Mouse (Mus musculus): ENCODE results near the gene Spag7. TPM values are rescaled to one million over a fixed set of nuclear protein-coding genes. Genes with fewer than 3 reads are reported as not detected.

The Spag7 gene
- total RNA-seq, 1 experiment from 2014 or later, result 114 TPM

DNA sequence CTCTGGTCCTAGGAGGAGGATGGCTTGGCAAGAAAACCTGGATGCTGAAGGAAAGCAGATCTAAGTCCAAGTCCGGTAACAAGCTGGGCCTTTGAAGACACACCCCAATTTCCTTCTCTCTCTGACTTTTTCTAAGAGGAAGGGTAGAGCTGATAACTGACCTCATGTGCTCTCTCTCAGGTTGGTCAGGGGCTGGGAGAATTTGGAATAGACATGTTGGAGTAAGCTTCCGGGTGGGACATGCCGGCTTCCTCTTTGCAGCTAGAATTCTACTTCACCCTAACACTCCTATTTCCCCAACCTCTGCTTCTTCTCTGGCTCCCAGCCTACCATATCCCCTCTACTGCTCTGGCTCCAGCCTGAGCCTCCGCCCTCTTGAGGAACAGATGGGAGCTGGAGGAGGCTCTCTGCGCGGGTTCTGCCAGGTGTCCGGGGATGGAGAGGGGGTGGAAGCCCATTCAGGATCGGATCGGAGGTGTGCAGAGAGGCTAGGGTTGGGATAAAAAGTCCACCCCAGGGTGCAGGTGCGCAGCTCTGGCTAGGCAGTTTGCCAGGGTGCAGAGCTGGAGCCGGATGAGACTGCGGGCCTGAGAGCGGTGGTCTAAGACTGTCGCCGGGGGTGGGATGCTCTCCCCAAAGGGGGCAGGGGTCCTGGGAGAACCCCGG is 17.8 kb upstream of the Spag7 start:
- ATAC-seq (replicated peaks in 1 of 2; ENCODE audit: insufficient read depth in 1 of 2, low FRiP score in 2 of 2, low TSS enrichment in 1 of 2, low read depth in 1 of 2, poor library complexity in 2 of 2, severe bottlenecking in 2 of 2), result peak; percentile 14 to 47; a peak in 3 of 4 replicates

GRCm38 (mm10) chr11:70683640-70684039 is 14.4 kb upstream of the Spag7 start:
- ATAC-seq (replicated peaks in 1 of 2; ENCODE audit: insufficient read depth in 1 of 2, low FRiP score in 2 of 2, low TSS enrichment in 1 of 2, low read depth in 1 of 2, poor library complexity in 2 of 2, severe bottlenecking in 2 of 2), result no peak

DNA sequence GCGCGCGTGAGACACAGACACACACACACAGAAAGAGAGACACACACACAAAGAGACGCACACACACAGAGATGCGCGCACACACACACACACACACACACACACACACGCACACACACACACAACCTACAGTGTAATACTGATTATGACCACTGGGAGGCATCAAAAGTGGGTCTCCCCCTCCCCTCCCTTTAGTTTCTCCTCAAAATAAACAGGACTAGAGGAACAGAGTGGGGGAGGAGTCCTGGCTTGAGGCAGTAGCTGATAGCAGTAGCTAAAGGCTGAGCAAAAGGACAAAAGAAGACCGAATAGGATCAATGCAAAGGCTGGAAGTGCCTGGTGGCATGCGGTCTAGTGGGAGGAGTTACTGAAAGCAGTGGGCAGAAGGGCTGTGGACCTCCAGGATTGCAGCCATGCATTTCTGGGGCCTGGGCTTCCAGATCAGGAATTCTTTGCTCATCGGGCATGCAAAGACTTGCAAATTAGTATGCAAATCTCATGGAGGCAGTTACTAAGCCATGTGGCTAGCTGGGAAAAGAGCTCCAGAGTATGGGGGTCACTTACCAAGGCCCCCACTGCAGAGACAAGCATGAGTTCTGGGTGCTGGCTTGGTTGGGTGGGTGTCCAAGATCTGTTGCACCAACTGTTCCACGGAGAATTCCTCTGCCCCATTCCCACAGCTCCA is 12.8 kb upstream of the Spag7 start:
- ATAC-seq (replicated peaks in 1 of 2; ENCODE audit: insufficient read depth in 1 of 2, low FRiP score in 2 of 2, low TSS enrichment in 1 of 2, low read depth in 1 of 2, poor library complexity in 2 of 2, severe bottlenecking in 2 of 2), result no peak

GRCm38 (mm10) chr11:70681170-70681569 is 12.0 kb upstream of the Spag7 start:
- ATAC-seq (replicated peaks in 1 of 2; ENCODE audit: insufficient read depth in 1 of 2, low FRiP score in 2 of 2, low TSS enrichment in 1 of 2, low read depth in 1 of 2, poor library complexity in 2 of 2, severe bottlenecking in 2 of 2), result no peak

- ATAC-seq (replicated peaks in 1 of 2; ENCODE audit: insufficient read depth in 1 of 2, low FRiP score in 2 of 2, low TSS enrichment in 1 of 2, low read depth in 1 of 2, poor library complexity in 2 of 2, severe bottlenecking in 2 of 2), result peak; percentile 93 to 94
These were observed 10.7 kb upstream of the Spag7 start for GRCm38 (mm10) chr11:70679894-70680293.

DNA sequence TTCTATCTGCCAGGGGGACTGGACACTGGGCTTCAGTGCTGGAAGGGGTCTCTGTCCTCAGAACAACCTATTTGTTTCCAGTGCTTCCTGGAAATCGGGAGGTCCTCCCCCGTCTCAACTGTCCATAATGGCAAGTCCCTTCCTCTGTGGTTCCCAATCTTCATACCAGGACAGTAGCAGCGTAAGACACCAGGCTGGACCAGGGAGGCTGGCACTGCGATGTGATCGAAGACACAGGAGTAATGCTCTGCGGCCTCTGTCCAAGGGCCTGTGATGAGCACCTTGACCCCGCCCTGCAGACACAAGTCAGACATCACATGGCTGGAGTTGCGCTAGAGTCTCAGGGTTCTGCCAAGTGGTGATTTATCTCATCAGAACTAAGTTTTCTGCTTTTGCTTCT is 10.1 kb upstream of the Spag7 start:
- ATAC-seq (replicated peaks in 1 of 2; ENCODE audit: insufficient read depth in 1 of 2, low FRiP score in 2 of 2, low TSS enrichment in 1 of 2, low read depth in 1 of 2, poor library complexity in 2 of 2, severe bottlenecking in 2 of 2), result no peak

DNA sequence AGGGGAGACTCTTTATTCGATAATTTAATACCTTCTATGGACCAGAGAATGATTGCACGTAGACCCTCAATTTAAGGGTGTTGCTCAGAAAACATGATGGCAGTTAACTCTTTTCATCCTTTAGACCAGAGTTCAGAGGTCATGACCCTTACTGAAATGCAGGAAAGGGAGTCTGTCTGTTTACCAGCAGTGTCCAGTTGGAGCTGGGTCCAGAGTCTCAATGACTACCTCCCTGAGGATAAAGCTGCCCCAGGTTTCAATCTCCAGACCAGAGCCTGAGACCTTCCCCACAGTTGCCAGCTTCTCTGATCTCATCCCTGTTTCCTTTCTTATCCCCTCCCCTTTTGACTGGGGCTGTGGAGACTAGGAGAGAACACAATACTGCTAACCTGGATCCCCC is 9.4 kb upstream of the Spag7 start:
- no peak for ATAC-seq (replicated peaks in 1 of 2; ENCODE audit: insufficient read depth in 1 of 2, low FRiP score in 2 of 2, low TSS enrichment in 1 of 2, low read depth in 1 of 2, poor library complexity in 2 of 2, severe bottlenecking in 2 of 2)

DNA sequence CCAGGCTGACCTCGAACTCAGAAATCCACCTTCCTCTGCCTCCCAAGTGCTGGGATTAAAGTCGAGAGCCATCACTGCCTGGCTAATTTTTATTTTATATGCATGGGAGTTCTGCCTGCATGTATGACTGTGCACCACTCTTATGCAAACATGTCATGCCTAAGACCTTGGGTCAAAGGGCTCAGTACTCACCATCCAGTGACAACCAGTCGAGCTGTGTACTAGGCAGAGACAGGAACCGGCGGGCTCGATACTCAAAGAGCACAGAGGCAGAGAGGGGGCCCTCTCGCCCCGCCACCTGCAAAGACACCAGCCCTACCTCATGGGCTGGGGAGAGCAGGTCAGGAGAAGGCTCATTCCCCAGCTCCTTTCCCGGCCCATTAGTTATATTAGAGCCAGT is 8.9 kb upstream of the Spag7 start:
- no peak for ATAC-seq (replicated peaks in 1 of 2; ENCODE audit: insufficient read depth in 1 of 2, low FRiP score in 2 of 2, low TSS enrichment in 1 of 2, low read depth in 1 of 2, poor library complexity in 2 of 2, severe bottlenecking in 2 of 2)

GRCm38 (mm10) chr11:70674501-70674900 is 5.3 kb upstream of the Spag7 start:
- peak; percentile 36 to 43; a peak in 3 of 4 replicates for ATAC-seq (replicated peaks in 1 of 2; ENCODE audit: insufficient read depth in 1 of 2, low FRiP score in 2 of 2, low TSS enrichment in 1 of 2, low read depth in 1 of 2, poor library complexity in 2 of 2, severe bottlenecking in 2 of 2)

DNA sequence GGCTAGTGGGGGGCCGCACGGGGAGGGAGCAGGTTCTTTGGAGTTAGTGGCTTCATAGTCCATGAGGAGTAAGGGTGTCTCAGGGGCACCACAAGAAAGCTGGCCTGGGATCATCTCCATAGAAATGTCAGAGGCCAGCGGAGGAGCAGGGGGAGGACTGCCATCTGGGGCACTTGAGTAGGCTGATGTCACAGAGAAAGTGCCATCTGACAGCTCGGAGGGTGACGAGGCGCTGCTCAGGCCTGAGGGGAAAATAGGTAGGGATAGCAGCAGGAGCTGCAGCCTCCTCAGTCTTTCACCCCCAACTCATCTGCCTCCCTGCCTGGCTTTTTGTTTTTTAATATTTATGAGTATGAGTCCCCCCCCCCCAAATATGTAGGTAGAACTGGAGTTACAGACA is 4.8 kb upstream of the Spag7 start:
- ATAC-seq (replicated peaks in 1 of 2; ENCODE audit: insufficient read depth in 1 of 2, low FRiP score in 2 of 2, low TSS enrichment in 1 of 2, low read depth in 1 of 2, poor library complexity in 2 of 2, severe bottlenecking in 2 of 2), result no peak

- no peak for ATAC-seq (replicated peaks in 1 of 2; ENCODE audit: insufficient read depth in 1 of 2, low FRiP score in 2 of 2, low TSS enrichment in 1 of 2, low read depth in 1 of 2, poor library complexity in 2 of 2, severe bottlenecking in 2 of 2)
These were observed 2.3 kb upstream of the Spag7 start for GRCm38 (mm10) chr11:70671333-70672047.

GRCm38 (mm10) chr11:70670483-70670882 is 1.3 kb upstream of the Spag7 start:
- no peak for ATAC-seq (replicated peaks in 1 of 2; ENCODE audit: insufficient read depth in 1 of 2, low FRiP score in 2 of 2, low TSS enrichment in 1 of 2, low read depth in 1 of 2, poor library complexity in 2 of 2, severe bottlenecking in 2 of 2)

- peak; percentile 35 to 38; a peak in 3 of 4 replicates for ATAC-seq (replicated peaks in 1 of 2; ENCODE audit: insufficient read depth in 1 of 2, low FRiP score in 2 of 2, low TSS enrichment in 1 of 2, low read depth in 1 of 2, poor library complexity in 2 of 2, severe bottlenecking in 2 of 2)
These were observed 548 bp upstream of the Spag7 start for GRCm38 (mm10) chr11:70669582-70670345.

GRCm38 (mm10) chr11:70668335-70668770 is 863 bp downstream of the Spag7 start:
- ATAC-seq (replicated peaks in 1 of 2; ENCODE audit: insufficient read depth in 1 of 2, low FRiP score in 2 of 2, low TSS enrichment in 1 of 2, low read depth in 1 of 2, poor library complexity in 2 of 2, severe bottlenecking in 2 of 2), result no peak

- no peak for ATAC-seq (replicated peaks in 1 of 2; ENCODE audit: insufficient read depth in 1 of 2, low FRiP score in 2 of 2, low TSS enrichment in 1 of 2, low read depth in 1 of 2, poor library complexity in 2 of 2, severe bottlenecking in 2 of 2)
These were observed 1.7 kb downstream of the Spag7 start for GRCm38 (mm10) chr11:70667271-70668150.

DNA sequence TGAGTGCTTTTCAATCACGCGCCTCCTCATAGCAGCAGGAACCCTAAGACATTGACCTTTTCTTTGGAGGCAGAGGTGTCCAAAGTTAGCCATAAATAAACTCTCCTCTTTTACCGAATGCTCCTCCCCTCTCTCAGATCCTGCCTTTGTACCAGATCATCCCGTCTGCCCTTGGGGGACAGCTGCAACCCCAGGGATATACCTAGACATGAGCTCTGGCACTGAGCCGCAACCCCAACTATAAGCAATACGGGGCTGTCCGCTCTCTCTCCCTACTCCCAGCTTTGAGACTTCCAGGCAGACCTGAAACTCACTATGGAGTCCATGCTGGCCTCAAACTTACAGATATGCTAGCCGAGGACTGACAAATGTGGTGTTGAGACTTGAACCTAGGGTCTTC is 2.5 kb downstream of the Spag7 start:
- no peak for ATAC-seq (replicated peaks in 1 of 2; ENCODE audit: insufficient read depth in 1 of 2, low FRiP score in 2 of 2, low TSS enrichment in 1 of 2, low read depth in 1 of 2, poor library complexity in 2 of 2, severe bottlenecking in 2 of 2)

DNA sequence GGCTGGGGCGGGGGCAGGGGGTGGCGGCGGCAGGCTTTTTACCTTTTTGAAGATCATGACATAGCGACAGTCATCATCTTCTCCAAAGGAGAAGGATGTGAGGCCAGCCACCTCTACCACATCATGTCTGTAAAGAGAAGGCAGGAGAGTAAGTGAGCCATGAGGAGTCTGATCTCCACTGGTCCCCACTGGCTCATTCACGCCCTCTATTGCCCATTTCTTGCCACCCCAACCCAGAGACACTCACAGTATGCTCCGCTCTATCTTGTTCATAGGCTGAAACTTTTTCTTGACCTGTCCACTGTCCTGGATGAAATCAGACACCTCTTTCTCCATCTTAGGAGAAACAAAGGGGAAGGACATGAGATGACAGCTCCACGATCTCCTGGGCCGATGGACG is 4.5 kb downstream of the Spag7 start:
- ATAC-seq (replicated peaks in 1 of 2; ENCODE audit: insufficient read depth in 1 of 2, low FRiP score in 2 of 2, low TSS enrichment in 1 of 2, low read depth in 1 of 2, poor library complexity in 2 of 2, severe bottlenecking in 2 of 2), result no peak
